Mouse (Mus musculus) hindbrain, embryonic 16.5 days (tissue): ENCODE measurements around the gene Slc38a9. TPM values are rescaled to one million over a fixed set of nuclear protein-coding genes. Genes with fewer than 3 reads are reported as not detected.
A peak's percentile ranks its signal among the peaks of the same experiment; 100 is the strongest.

ENCODE experiments used
- ATAC-seq: fragments of 200-750 bp; cut with Nextera tagmentation; 2 replicates; pipeline ENCODE4 v1.8.0; 2017; ENCODE audit warnings: moderate TSS enrichment, moderate library complexity
- H3K27ac ChIP-seq: fragments of 300-500 bp; sonication (generic); 2 replicates; pipeline ENCODE4 v1.5.1; 2014; ENCODE audit warnings: low read depth, mild to moderate bottlenecking, control low read depth, low read length, moderate library complexity
- H3K27me3 ChIP-seq: fragments of 300-500 bp; sonication (generic); replicated peaks from 2 replicates; pipeline ENCODE4 v1.6.1; 2014; ENCODE audit warnings: low read length; ENCODE audit not compliant: control insufficient read depth, insufficient read depth
- H3K36me3 ChIP-seq: fragments of 300-500 bp; sonication (generic); 2 replicates; pipeline ENCODE4 v1.6.1; 2014; ENCODE audit warnings: mild to moderate bottlenecking, low read length, moderate library complexity, mixed read lengths; ENCODE audit not compliant: control insufficient read depth, insufficient read depth
- H3K4me1 ChIP-seq: fragments of 300-500 bp; sonication (generic); 2 replicates; pipeline ENCODE4 v1.6.1; 2014; ENCODE audit warnings: low read depth, low read length; ENCODE audit not compliant: control insufficient read depth, insufficient read depth
- H3K4me2 ChIP-seq: fragments of 300-500 bp; sonication (generic); 2 replicates; pipeline ENCODE4 v1.6.1; 2014; ENCODE audit warnings: mild to moderate bottlenecking, low read length, control low read depth, moderate library complexity
- H3K4me3 ChIP-seq: fragments of 300-500 bp; sonication (generic); 2 replicates; pipeline ENCODE4 v1.5.1; 2014; ENCODE audit warnings: mild to moderate bottlenecking, low read length, control low read depth, moderate library complexity
- H3K9ac ChIP-seq: fragments of 300-500 bp; sonication (generic); 2 replicates; pipeline ENCODE4 v1.6.1; 2014; ENCODE audit warnings: low read depth, mild to moderate bottlenecking, control low read depth, low read length, moderate library complexity
- H3K9me3 ChIP-seq: fragments of 300-500 bp; sonication (generic); 2 replicates; pipeline ENCODE4 v1.6.1; 2014; ENCODE audit warnings: mild to moderate bottlenecking, low read length, moderate library complexity; ENCODE audit not compliant: control insufficient read depth
- WGBS: fragments of 180-500 bp; shearing (Covaris S2); extraction: QIAGEN DNeasy Blood & Tissue Kit; methylation state at CpG from one replicate; pipeline ENCODE4 v1.1.7; 2014; 5-methylcytosine and 5-hydroxymethylcytosine counted together
- polyA plus RNA-seq: library from polyadenylated mRNA; unstranded; fragments of >200 nt; fragmentation: Nextera tagmentation; extraction: Ambion mirVana; gene quantifications from 2 replicates; pipeline ENCODE4 v1.2.1, GENCODE M21; 2015

Gene Slc38a9
- polyA plus RNA-seq, 1 experiment from 2014 or later, result 22.6 TPM

DNA sequence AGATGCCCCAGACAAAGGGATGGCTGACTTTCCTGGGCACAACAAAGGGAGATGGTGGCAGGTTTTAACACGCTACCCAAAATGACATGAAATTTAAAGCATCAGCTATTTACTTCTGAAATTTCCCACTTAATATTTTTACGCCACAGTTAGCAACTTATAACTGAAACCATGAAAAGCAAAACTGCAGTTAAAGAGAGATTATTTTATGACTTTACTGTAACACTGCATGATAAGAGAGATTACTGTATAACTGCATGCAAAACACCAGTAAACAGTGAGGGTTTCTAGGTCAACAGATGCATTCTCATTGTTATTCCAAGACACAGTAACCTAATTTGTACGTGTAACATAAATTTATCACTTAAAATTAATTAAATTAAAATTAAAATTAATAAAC lies 15.6 kb upstream of the Slc38a9 start:
- 89% methylated on average over 3 of the region's 3 CpGs for WGBS
- H3K27me3 ChIP-seq, result no peaks in the 10 kb centered on the region
- H3K4me2 ChIP-seq, result no peak overlapping the region
- H3K36me3 ChIP-seq, result no peaks in the 10 kb centered on the region
- ATAC-seq, result no peak
- H3K4me3 ChIP-seq, result no peak overlapping the region
- H3K9ac ChIP-seq, result no peak overlapping the region
- H3K4me1 ChIP-seq, result no peaks in the 10 kb centered on the region
- no peak overlapping the region for H3K27ac ChIP-seq
- no peaks in the 10 kb centered on the region for H3K9me3 ChIP-seq

DNA sequence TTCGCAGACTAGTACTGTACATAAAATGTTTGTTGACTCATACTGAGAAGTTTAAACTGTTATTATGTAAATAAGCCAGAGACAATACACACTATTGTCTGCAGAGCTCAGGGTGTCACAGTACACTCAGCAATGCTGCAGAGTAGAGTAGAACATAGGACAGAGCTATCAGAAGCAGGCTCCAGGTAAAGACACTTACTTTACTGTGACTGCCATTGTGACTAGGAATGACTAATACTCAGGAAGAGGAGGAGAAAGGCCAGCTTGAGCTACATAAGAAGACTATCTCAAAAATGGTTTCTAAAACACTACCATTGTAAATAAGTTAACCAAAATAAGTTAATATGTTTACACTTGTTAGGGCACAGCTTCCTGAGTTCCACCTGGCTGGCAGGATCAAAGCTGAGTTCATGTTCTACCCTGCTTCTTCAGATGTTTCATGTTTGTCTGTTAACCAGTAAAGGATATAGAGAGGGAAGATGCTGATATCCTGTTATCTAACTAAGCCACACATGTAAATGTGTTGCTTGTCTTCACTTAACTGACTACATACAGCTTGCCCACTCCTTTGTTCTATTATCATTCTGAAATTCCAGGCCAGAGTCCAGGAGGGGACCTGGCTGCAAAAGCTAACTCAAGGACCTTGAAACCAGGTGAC lies 14.9 kb upstream of the Slc38a9 start:
- WGBS, result 76% methylated on average over 1 of the region's 1 CpGs
- no peaks in the 10 kb centered on the region for H3K27me3 ChIP-seq
- no peak overlapping the region for H3K4me3 ChIP-seq
- no peaks in the 10 kb centered on the region for H3K9me3 ChIP-seq
- ATAC-seq, result no peak
- no peak overlapping the region for H3K9ac ChIP-seq
- H3K27ac ChIP-seq, result no peak overlapping the region
- no peaks in the 10 kb centered on the region for H3K4me1 ChIP-seq
- no peak overlapping the region for H3K4me2 ChIP-seq
- no peaks in the 10 kb centered on the region for H3K36me3 ChIP-seq

DNA sequence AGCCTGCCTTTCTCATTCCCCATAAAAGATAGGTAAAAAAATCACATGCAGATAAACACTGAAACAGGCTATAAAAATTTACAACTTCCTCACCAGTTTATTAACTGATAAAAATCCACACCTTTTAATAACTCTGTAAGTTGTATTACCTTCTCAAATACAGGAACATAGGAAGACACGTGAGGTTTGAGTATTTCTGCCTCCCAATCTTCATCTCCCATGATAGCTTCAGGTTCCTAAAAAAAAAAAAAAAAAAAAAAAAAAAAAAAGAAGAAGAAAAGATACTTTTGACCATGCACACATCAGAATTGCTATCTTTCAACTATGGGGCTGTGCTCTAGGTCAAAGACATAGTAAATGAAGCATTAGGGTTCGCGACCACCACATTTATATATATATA lies 9.4 kb upstream of the Slc38a9 start:
- Histone ChIP-seq H3K27ac (no peak overlapping the region), H3K9me3 (peaks cover 10% of the 10 kb centered on the region), H3K27me3 (no peaks in the 10 kb centered on the region), H3K4me1 (no peaks in the 10 kb centered on the region), H3K36me3 (no peaks in the 10 kb centered on the region), H3K9ac (no peak overlapping the region), H3K4me3 (no peak overlapping the region), H3K4me2 (no peak overlapping the region)
- no peak for ATAC-seq
- WGBS, result 92% methylated on average over 3 of the region's 3 CpGs

- no peaks in the 10 kb centered on the region for H3K4me1 ChIP-seq
- H3K9ac ChIP-seq, result no peak within 1 kb of the TSS
- peaks cover 10% of the 10 kb centered on the region for H3K9me3 ChIP-seq
- H3K4me2 ChIP-seq, result no peak within 1 kb of the TSS
- no peaks in the 10 kb centered on the region for H3K27me3 ChIP-seq
- no peaks in the 10 kb centered on the region for H3K36me3 ChIP-seq
- no peak within 1 kb of the TSS for H3K4me3 ChIP-seq
- H3K27ac ChIP-seq, result no peak within 1 kb of the TSS
- no peak for ATAC-seq
- WGBS, result 69% methylated on average over 42 of the region's 45 CpGs
Observed at GRCm38 (mm10) chr13:112652205-112652604, 8.3 kb upstream of the Slc38a9 start, which contains the start of gene Ddx4. TSS of gene Ddx4 (minus strand) at chr13:112652475.

DNA sequence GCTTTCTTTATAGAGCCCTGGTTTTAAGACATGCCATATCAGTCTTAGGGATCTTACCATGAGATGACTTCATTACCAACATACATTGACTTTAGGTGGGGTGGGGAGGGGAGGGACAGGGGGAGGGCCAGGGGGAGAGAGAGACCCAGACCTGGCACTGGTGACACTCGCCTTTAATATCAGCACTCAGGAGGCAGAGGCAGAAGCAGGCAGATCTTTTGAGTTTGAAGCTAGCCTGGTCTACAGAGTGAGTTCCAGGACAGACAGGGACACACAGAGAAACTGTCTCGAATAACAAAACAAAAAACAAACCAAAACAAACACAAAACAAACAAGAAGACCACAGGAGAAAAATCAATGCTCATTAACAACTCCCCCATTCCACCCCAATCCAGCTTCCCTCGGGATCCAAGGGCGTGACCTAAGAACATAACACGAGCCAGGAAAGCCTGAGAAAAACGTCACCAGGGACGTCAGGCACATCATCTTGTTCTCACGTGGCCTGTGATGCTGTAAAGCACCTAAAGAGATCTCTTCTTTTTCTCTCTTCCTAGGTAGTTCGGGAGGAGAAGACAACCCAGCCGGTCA lies 471 bp upstream of the Slc38a9 start:
- H3K4me3 ChIP-seq, result peak overlapping the region; percentile 87

GRCm38 (mm10) chr13:112661687-112662086 lies 1.1 kb downstream of the Slc38a9 start:
- Histone ChIP-seq H3K36me3 (no peaks in the 10 kb centered on the region), H3K27ac (no peak overlapping the region), H3K9ac (no peak overlapping the region), H3K4me2 (peak overlapping the region; percentile 77), H3K4me3 (no peak overlapping the region), H3K27me3 (no peaks in the 10 kb centered on the region), H3K9me3 (no peaks in the 10 kb centered on the region), H3K4me1 (peaks cover 6% of the 10 kb centered on the region)
- WGBS, result 78% methylated on average over 2 of the region's 2 CpGs
- no peak for ATAC-seq

More for the DNA sequence above, 471 bp upstream of the Slc38a9 start:
- Histone ChIP-seq H3K4me1 (peaks cover 6% of the 10 kb centered on the region), H3K27me3 (no peaks in the 10 kb centered on the region), H3K9me3 (no peaks in the 10 kb centered on the region), H3K36me3 (no peaks in the 10 kb centered on the region), H3K27ac (no peak overlapping the region), H3K4me2 (peak overlapping the region; percentile 77), H3K9ac (peak overlapping the region; percentile 65)
- WGBS, result 3% methylated on average over 10 of the region's 10 CpGs
- peak; percentile 27 for ATAC-seq

DNA sequence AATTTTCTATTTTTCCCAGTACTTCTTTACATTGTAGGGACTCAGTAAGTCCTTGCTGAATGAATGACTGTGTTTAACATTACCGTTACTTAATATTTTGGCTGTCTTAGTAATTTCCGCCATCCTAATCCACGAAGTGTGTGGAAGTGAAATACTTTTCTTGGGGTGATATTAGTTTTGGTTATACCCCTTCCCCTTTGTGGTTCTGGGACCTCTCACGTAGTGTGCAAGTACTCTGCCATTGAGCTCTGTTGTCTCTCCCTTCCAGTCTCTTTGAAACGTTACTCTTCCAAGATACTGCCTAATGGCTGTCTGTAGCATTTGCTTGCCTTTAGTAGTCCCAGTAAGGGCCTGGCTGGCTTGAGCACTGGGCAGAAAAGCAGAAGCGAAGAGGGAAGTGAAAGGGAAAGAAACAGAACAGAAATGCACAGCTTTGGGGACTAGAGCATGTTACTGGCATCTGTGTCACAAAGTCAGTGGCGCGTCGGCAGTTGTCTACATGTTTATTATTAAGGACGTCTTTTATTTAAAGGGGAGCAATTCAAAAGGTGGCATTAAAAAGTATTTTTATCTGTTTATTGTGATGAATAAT lies 6.0 kb downstream of the Slc38a9 start:
- 0 out of 2 replicates have a peak, but pooled peaks cover 4% of the 10 kb centered on the region for H3K36me3 ChIP-seq
- H3K27ac ChIP-seq, result no peak overlapping the region
- WGBS, result 91% methylated on average over 10 of the region's 10 CpGs
- no peak for ATAC-seq
- no peak overlapping the region for H3K4me3 ChIP-seq
- no peaks in the 10 kb centered on the region for H3K27me3 ChIP-seq
- H3K4me2 ChIP-seq, result no peak overlapping the region
- H3K9ac ChIP-seq, result no peak overlapping the region
- H3K4me1 ChIP-seq, result peaks cover 2% of the 10 kb centered on the region
- no peaks in the 10 kb centered on the region for H3K9me3 ChIP-seq

DNA sequence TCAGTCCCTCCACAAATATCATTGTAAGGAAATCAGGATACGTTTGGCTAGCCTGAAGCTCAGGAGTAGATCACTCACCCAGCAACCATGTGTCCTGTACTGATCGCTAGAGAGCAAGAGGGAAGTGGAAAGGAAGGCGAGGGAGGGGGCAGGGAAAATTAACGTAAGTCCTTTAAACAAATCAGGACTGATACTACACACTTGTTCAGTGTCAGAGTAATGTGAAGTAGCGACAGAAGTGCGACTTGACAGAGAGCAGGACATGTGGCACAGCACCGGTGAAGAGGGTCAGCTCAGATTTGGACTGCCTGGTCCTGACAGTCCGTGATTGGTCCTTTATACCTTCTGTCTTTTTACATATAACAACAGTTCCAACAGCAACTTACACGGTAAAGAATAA lies 6.7 kb downstream of the Slc38a9 start:
- WGBS, result 90% methylated on average over 9 of the region's 9 CpGs
- H3K4me2 ChIP-seq, result no peak overlapping the region
- no peaks in the 10 kb centered on the region for H3K27me3 ChIP-seq
- no peak overlapping the region for H3K4me3 ChIP-seq
- H3K36me3 ChIP-seq, result 0 out of 2 replicates have a peak, but pooled peaks cover 4% of the 10 kb centered on the region
- no peaks in the 10 kb centered on the region for H3K9me3 ChIP-seq
- ATAC-seq, result no peak
- no peak overlapping the region for H3K9ac ChIP-seq
- no peak overlapping the region for H3K27ac ChIP-seq
- no peaks in the 10 kb centered on the region for H3K4me1 ChIP-seq

DNA sequence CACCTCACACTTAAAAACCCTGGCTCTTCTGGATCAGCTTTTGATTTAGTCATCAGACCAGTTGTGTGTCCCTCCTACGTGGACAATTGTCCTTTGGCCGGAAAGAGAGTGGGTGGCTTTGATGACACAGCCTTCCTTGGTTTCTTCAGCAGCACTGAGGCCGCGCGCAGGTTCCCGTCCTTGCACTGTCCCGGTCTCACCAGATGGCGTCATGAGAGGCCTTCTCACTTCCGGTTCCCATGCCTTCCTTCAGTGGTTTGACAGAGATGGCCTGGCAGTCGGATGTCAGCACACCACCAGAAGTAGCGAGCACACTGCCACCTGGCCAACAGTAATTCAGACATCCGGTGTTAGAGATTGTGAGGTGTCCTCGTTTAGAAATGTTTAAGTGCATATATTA lies 11.2 kb downstream of the Slc38a9 start:
- Histone ChIP-seq H3K9ac (no peak overlapping the region), H3K9me3 (no peaks in the 10 kb centered on the region), H3K36me3 (0 out of 2 replicates have a peak, but pooled peaks cover 4% of the 10 kb centered on the region), H3K4me3 (no peak overlapping the region), H3K27ac (no peak overlapping the region), H3K27me3 (no peaks in the 10 kb centered on the region), H3K4me2 (no peak overlapping the region), H3K4me1 (peaks cover 3% of the 10 kb centered on the region; the same call in 1 of the 2 replicates)
- 70% methylated on average over 13 of the region's 13 CpGs for WGBS
- no peak for ATAC-seq
